Mouse (Mus musculus) cerebellum, adult 9-10 months (tissue): ENCODE measurements at regions not wholly inside any gene's neighbourhood (a gene's known extent, or its start where the extent isn't known, plus 50 kb on each side); places are given as distances from the start of the nearest gene placed in this dataset.

Experiments used
- DNase-seq: peaks from one replicate; pipeline ENCODE4 v3.0.0; 2022

DNA sequence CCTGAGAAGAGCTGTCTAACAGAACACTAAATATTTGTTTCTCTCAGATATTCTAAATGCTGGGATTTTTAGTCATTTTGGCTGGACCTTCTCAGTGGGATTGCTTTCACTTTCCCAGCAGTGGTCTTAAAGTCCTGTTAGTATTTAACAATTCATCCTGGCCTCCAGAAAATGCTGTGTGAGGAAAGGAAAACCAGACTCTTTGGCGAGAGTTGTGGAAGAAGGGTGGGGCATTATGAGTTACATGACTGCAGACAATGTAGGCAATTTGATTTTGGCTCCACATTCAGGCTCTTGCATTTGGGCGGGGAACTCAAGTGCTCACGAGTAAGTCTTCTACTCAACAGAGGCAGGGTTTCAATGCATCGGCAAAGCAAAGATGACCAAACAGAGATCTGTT lies 406.1 kb upstream of the Gm765 start:
- no peak for DNase-seq

DNA sequence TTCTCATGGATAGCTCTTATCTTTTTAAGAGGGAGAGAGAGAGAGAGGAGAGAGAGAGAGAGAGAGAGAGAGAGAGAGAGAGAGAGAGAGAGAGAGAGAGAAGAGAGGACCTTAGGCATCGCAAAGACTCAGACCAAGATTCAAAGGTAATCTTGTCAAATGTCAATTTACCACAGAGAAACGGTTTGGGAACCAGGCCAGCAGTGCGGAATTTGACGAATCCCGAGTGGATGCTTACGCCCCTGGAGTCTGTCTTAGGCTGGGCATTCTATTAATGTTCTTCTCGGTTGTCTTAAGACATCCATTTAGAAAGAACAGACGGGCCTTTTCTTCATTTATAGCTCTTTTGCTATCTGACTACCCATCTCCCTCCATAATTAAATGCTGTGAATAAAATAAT lies 404.4 kb upstream of the Gm765 start:
- DNase-seq: no peak

DNA sequence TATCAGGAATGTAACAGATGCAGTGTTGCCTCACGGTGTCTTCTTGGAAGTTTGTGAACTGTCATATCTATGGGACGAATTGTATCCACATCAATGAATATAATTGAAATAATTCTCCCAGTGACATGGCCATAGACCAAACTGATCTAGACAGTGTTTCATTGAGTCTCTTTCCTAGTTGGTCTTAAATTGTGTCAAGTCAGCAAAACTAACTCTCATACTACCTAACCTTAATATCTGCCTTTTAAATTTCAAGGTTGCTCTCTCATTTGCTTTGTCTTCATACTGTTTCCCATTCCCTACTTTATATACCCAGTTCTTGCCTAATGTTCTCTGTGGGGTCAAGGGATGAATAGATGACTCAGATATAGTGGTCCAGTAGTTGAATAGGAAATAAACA lies 397.9 kb upstream of the Gm765 start:
- no peak for DNase-seq

DNA sequence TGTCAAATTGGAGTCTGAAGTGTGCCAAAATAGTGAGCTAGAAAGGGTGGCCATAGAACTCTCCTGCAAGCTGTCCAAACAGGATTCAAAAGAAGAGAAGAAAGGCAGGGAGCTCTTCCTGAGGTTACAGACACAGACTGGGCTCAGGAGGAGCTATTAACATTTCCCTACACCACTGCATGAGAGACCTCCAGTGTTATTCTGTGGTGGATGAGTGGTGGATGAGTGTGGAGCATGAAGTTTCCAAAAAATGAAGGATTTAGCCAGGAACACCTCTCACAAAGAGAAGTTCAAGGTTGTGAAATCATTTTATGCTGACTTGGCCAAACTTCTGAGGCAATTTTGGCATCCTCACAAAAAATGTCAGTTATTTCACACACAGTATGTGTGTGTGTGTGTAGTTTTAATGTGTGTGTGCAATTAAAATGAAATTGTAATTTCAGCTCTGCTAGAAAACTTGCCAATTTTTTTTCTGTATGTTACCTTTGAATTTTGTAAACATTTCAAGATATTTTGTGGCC lies 388.5 kb upstream of the Gm765 start:
- DNase-seq: no peak

DNA sequence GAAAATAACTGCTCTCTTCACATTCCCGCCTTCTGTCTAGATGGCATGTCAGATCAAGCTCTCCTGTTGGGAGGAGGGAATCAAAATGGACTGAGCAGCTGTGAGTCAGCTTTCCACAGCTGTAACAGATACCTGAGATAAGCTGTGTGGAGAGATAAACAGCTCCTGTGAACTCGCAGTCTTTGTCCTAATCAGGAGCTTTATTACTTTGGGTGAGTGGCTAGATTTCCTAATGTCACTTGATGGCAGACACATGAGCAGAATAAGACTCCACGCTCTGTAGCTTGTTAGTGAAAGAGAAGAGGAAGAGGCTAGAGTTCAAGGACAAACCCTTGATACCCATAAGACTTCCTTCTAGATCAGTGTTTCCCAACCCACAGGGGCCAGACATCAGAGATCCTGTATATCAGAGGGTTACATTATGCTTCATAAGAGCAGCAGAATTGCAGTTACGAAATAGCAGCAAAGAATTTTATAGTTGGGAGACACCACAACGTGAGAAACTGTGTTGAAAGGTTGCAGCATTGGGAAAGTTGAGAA lies 384.1 kb upstream of the Gm765 start:
- no peak for DNase-seq

DNA sequence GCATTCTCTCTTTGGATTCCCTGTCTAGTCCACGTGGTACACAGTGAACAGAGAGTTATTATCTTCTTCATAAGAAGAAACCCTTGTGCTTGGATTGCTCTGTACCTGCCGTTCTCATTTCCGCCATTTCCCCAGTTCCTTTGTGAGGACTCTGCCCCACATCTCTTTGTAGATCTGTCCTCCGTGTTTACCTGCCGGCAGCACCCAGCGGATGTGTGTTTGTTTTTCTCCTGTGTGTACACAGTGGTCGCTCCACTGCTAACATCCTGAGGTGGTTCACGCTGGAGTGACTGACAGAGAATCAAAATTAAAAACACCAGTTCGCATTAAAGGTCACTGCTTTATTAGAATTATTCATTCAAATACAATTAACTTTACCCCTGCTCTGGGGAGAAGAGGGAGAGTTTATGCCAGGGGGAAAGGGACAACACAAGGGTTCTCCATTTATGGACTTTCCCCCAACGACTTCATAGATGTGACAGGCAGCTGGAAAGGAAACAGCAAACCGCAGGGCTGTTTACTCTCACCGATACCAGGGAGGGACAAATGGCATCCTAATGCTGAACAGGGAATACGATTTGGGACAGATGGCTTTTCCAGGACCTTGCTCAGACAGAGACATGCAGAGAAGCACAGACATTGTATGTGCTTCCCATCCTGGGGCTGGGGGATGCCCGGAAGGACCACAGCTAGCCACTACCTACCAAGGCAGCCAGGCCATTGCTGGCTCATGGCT lies 362.5 kb upstream of the Gm765 start:
- no peak for DNase-seq

DNA sequence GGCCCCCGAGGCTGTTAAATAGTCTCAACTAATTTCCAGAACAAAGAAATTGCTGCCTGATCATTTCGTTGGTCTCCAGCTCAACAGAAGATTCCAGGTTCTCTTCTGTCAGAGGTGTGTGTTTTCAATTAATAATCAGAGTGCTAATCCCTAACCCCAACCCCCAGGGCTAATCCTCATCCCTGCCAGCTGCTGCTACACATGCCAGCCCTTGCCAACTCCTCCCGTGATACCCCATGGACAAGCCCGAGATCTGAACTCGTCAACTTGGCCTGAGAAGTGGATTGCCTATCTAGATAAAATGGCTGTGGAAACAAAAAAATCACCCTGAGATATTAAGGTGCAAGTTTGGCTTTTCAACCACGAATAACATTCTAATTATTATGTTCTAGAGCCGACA lies 355.0 kb upstream of the Gm765 start:
- no peak for DNase-seq

DNA sequence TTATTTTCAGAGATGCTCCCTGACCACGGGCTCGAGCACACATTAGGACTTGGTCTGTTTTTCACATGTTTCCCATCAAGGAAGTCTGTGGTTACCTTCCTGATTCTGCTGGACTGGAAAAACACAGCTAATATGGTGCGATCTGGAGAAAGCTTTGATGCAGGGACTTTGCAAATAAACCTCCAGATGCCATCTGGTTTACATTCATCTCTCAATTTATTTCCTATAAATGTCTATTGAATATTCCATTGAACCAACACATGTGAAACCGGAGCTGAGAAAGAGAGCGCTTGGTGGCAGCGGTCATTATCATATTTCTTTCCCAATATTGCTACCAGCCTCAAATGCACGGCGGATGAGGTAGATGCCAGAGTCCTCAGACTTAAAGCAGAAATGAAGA lies 350.9 kb upstream of the Gm765 start:
- no peak for DNase-seq

DNA sequence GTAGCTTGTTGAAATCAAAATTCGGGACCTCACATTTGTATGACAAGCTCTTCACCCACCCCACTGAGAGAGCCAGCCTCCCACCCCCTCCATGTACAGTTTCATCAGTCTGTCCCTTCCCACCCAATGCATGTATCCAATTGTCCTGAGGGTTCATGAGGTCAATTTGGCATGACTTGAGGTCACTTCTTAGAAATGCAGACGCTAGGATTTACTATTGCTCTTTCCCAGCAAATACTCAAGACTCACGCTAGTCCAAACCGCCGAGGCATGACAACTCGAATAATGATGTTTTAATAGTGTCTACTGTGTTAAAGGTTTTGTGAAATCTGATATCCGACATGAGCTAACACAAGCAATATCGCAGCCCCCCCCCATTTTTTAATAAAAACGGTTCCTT lies 347.6 kb upstream of the Gm765 start:
- no peak for DNase-seq

DNA sequence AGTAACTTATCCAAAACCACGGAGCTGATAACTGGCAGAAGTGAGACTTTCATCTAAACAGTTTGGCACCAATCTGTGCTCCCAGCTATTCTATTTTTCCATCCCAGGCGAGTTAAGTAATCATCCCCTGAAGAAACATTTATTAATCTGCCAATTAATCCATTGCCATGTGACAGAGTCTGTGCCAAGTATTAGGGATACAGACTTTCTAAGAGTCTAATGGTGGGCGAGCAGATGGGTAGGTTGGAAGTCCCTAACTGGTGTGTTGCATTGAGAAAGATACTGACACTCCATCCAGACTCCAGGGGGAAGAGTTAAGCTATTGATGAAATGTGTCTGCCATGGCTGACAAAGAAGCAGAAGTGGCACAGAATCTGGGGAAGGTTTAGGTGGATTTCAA lies 346.8 kb upstream of the Gm765 start:
- no peak for DNase-seq

DNA sequence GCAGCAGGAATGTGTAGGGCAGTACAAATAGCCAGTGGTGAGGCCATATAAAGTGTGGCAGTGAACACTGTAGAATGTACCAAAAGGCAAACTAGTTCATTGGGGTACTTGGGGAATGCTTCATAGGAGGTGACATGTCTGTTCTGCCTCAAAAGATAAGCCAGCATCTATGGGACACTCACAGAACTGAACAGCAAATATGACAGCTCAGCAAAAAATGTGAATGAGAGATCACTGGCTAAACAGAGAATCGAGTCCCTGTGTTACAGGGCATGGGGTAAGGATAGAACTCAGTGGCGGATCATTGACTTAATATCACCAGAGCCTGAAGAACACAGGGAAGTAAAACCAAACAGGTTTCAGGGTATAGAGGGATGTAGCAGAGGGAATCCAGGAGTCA lies 346.1 kb upstream of the Gm765 start:
- no peak for DNase-seq

DNA sequence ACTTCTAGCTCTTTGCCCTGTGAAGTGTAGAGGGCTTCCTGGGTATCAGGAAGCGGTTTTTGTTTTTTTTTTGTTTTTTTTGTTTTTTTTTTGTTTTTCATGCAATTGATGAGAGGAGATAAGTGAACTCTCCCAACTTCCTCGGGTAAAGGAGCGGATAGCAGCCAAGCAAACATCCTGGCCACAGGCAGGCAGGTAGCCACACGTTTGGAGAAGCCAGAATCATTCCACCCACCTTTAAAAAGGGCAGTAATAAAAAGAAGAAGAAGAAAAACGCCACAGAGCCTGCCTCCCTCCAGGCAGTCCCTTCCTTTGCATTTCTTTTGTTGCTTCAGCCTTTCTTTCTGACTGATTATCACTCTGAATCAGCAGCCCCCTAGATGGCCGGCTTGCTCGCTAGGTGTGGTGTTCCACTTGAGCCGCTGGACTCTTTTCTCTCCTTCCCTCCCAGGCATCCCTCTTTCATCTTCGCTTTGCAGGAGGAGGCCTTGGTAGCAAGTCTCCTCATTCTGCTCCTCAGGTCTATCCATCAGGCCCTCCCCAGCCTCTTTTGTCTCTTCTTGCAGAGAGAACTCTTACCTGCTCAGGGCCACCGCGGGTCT lies 323.9 kb upstream of the Gm765 start:
- DNase-seq: no peak

DNA sequence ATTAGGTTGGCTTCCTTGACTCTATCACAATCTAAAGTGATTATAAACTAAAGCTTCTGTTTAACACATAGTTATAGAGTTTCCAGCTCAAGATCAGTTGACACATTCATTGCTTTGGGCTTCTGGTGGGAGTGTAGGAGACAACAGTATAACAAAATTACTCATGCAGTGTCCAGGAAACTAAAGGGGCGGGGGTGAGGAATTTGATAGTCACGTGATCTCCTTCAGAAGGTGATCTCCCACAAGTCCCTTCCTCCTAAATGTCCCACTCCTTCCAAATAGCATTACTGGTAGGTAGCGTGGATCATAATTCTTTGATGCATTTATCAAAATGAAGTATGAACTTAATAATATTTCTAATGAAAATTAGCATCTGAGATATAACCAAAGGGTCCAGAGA lies 309.3 kb upstream of the Gm765 start:
- DNase-seq: no peak

DNA sequence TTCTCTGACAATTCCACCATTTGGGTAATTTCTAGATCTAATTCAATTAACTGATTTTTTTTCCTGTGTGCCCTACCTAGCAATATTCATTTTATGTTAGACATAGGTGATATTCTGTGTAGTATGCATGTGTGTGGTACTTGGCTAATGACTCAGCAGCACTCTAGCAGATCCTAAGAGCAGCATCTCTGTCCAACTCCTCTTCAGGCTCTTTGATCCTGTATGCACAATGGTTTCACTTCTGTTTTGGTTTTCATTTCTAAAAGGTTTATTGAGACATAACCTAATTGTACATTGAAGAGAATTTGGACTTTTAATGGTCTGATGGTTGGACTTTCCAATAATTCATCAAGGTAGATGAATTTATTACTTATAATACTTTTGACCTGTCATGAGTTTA lies 308.8 kb upstream of the Gm765 start:
- DNase-seq: no peak

DNA sequence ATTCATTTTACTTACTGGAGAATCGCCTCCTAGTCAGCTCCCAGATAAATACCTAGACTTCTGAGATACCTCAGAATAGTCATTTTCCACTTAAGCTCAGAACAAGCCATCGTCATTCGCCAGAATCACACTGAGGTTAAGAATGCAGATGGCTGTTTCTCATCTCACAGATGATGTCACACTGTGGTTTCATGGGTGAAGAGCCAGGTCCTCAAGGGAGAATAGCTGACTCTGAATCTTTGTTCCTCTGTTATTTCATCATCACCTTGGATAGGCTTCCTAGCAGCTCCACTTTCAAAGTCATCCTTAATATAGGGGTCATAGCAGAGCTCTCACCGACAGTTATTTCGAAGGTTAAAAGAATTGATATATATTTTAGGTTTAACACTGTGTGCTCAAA lies 297.8 kb upstream of the Gm765 start:
- DNase-seq: no peak

DNA sequence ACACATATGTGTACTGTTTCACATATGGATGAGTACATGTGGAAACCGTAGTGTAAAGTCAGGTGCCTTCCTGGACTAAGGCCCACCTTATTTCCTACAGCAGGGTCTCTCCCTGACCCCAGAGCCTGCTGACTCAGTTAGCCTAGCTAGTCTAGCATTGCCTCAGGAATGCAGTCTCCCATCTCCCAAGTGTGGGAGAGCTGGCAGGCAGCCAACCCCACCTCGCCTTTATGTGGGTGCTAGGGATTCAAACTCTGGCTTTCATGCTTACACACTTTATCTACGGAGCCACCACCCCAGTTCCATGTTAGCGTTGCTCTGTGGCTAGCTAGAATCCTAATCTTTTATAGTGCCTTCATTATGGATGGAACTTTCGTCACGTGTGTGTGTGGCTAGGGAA lies 293.3 kb upstream of the Gm765 start:
- DNase-seq: no peak

DNA sequence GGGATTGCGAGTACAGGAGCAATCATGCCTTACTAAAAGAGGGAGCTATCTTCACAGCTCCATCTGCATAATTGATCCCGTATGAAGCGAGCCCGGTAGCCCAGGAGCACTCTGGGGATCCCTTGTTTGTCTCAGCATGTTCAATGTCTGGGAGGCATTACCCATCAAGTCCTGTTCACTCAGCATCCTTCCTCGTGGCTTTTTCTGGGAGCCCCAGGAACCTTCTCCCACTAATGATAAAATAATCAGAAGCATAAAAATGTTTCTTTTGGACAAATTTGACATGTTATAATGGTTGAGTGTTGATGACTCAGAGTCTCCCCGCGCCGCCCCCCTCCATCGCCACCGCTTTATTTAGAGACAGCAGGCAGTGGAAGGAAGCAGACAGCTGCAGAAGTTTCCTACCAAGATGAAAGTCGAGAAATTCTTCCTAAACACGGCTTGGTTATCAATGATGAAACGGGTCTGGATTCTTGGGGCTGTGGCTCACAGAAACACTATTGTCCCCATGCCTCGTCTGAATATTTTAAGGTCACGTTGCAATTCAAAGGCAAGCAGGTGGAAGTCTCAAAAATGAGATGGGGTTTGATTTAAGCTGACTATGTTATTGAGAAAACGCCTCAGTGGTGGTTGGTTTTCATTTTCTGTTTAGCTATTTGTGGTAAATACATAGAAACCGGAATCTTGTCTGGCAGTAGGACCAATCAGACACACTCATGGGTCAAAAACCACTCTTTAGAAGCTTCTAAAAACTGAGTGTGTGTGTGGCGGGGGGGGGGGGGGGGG lies 289.9 kb upstream of the Gm765 start:
- no peak for DNase-seq

DNA sequence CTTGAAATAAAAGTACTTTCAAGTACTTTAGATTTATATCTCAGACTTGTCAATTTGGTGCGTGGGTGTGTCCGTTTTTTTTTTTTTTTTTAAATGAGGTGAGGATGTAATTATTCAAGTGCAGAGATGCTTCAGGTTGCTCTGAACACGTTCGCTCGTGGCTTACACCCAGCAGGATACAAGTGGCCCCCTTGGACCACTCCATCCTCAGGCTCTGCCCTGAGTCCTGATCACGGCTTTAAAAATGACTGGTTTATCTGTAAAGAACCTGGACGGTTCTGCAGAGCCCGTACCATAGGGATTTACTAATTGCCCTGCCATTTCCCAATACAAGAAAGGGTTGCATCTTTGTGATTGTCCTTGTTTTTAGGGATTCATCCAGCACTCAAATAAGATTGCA lies 288.7 kb upstream of the Gm765 start:
- DNase-seq: no peak

DNA sequence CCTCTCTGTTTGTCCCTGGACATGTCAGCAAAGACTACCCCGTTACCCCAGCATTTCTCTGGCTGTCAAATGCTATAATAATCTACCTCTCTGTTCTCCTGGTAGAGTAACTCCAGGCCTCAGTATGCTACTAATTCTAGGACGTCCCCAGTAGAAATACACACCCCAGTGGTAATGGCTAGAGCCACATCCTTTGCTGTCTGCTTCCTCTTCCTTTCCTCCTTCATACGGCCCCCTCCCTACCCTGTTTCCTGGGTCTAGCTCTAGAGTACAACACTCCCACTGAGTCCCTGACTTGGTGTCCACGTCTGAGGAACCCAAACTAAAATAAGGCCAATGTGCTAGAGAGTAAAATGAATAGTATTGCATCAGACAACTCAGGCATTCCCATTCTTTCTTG lies 287.1 kb upstream of the Gm765 start:
- DNase-seq: no peak

DNA sequence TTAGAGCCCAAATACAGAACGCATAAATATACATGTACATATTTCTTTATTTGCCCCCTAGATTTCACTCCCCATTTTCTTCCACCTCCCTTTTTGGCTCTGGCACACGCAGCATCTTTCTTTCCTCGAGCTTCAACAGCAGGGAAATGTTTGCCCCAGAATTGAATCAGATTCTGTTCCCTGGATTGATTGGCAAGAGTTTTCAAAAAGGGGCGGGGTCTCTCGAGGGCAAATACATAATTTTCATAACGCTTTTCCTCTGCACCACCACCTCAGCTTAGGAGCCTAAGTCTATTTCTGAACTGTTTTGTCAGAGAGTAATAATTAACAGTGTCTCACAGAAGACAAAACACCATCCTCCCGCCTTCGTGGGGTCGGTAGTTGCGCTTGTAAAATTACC lies 283.9 kb upstream of the Gm765 start:
- no peak for DNase-seq

DNA sequence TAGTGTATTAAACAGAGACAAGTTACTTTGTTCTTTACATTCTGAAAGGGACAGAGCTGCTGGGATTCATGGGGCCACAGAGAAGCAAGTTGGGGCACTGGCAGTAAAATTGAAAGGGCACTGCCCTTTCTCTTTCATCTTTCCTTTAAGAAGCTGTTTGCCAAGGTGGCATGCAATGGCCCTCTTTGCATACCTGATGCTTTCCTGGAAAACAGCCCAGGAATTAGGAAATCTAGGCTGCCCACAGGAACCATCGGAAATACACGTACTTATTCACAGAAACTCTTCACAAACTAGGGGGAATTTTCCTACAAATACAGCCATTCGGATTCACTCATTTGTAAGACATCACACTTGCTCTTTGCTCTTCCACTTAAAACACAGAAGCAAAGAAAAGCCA lies 278.3 kb upstream of the Gm765 start:
- no peak for DNase-seq

DNA sequence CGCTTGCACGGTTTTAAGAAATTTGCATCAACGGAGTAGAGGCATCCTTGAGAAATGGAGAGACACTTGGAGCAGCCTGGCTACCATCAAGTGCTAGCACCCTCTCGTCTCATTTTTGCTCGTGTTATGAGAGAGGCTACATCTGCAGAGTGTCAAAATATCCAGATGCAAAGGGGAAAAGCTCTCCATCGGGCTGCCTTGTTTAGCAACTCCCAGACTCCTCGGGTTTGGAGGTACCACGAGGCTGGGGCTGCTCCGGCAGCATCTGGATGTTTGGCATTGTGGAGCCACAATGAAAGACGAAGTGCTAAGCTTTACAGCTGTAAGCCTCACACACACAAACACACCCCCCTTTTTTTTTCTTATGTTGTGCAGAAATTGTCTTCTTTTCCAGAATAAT lies 270.5 kb upstream of the Gm765 start:
- DNase-seq: no peak

DNA sequence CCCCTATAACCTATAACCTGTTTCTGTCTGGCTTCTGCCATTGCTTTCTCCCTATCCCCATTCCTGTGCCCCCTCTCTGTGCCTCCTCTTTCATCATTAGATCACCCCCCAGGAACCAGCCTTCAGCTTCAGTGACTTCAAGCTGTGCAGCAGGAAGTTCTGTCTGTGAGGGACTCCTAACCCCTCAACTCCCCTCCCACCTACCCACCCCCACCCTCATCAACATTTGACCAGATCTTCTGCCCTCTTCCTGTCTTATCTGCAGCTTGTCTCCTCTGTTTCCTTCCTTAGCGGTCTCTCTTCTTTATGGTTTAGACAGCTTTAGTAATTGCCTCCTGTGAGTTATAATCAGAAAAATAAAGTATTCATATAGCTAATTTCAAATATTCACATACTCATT lies 266.6 kb upstream of the Gm765 start:
- no peak for DNase-seq

DNA sequence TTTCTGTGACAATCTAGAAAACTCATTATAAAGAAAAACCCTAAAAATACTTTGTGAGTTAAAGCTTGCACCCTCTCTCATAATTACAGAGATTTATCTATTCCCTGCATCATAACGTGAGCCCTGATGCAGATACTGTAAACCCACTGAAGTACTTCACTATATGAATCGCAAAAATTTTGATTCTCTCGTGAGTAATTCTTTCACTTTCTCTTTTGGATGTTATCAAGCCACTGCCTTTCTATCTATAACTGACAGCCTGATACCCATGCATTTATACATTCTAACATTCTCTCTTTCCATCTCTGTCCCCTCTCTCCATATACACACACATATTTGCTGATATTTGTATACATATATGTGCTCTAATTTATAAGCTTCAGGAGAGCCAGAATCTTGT lies 264.1 kb upstream of the Gm765 start:
- no peak for DNase-seq
